Mouse (Mus musculus) brown adipose tissue, adult 24 weeks (tissue): ENCODE data around the gene Ston1. TPM values are rescaled to one million over a fixed set of nuclear protein-coding genes. Genes with fewer than 3 reads are reported as not detected.

Source experiments
- H3K27ac ChIP-seq: fragments of 200-500 bp; replicated peaks from 2 replicates; pipeline ENCODE4 v1.5.1; 2012; ENCODE audit warnings: low read depth, mild to moderate bottlenecking, low read length
- H3K4me1 ChIP-seq: fragments of 200-500 bp; 2 replicates; pipeline ENCODE4 v1.6.1; 2012; ENCODE audit warnings: low read length, mixed read lengths; ENCODE audit not compliant: control insufficient read depth, insufficient read depth, insufficient read length
- H3K4me3 ChIP-seq: fragments of 200-500 bp; 2 replicates; pipeline ENCODE4 v1.5.1; 2012; ENCODE audit warnings: low read depth, mild to moderate bottlenecking, low read length, moderate library complexity; ENCODE audit not compliant: insufficient read depth
- polyA plus RNA-seq: library from polyadenylated mRNA; stranded (reverse); fragments of >200 nt; gene quantifications from 2 replicates; pipeline ENCODE4 v1.2.4, GENCODE M21; 2012; ENCODE audit not compliant: missing spikeins, insufficient read depth, insufficient read length

Gene Ston1
- polyA plus RNA-seq, 1 experiment, result 12.5 TPM

DNA sequence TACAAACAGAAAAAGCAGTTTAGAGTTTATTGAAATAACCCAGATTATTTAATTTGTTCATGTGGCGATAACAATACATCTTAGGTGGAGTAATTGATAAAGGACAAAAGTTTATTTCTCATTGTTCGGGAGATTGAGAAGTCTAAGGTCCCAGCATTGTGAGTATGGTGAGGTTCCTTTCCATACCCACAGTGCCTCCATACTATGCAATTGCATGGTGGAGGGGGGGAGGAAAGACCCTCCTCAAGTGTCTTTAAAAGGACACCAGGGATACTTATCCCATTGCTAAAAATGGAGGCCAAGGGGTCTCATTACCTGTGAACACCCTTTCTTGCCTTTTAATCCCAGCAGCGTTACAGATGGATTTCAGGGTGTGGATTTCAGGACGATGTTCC is 55.9 kb downstream of the Ston1 start:
- Histone ChIP-seq H3K4me1 (no peaks in the 10 kb centered on the region), H3K4me3 (no peak overlapping the region), H3K27ac (no peak overlapping the region)

- Histone ChIP-seq H3K4me3 (no peak overlapping the region), H3K27ac (no peak overlapping the region)
Measured at GRCm38 (mm10) chr17:88658510-88658909, 61.0 kb downstream of the Ston1 start.

DNA sequence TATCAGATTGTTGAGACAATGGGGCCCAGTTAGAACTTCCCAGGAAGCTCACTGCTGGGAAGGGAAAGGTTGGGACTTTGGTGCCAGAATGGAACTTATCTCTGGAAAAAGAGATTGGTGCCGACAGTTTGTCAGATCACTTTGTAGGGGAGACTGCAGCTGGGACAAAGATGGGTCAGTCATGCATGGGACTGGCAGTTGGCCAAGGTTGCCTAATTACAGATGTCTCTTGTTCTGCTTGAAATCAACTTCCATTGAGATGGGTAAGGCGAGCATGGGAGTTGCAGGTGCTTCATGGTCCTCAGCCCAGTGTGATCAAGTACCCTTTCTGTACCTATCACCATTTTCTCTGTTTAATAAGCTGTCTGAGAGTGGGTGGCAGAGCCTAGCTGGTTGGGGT is 68.6 kb downstream of the Ston1 start:
- no peak overlapping the region for H3K4me3 ChIP-seq
- no peaks in the 10 kb centered on the region for H3K4me1 ChIP-seq
- H3K27ac ChIP-seq, result no peak overlapping the region

More at GRCm38 (mm10) chr17:88658510-88658909, 61.0 kb downstream of the Ston1 start:
- H3K4me1 ChIP-seq, result no peaks in the 10 kb centered on the region

DNA sequence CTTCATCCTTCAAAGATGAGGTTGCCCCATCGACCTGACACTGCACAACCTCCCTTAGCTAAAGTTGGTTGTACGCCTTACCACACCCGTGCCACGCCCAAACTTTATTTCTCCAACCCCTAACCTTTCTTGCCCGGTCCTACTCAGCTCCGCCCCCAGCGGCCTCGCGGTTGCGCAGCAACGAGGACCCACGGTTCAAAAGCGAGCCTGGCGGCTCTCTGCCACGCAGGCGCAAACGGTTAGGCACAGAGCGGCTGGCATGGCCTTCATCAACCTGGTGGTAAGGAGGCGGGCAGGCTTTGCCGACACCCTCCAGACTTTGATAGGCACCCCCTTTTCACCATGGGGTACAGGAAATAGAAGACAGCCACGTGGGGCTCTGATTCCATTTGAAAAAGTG is 71.0 kb downstream of the Ston1 start, which contains the start of gene Gtf2a1l:
Gtf2a1l (plus strand) TSS at position 209 of the 400 bp plus-strand sequence.
- H3K4me3 ChIP-seq, result no peak within 1 kb of the TSS
- no peaks in the 10 kb centered on the region for H3K4me1 ChIP-seq
- H3K27ac ChIP-seq, result no peak within 1 kb of the TSS

GRCm38 (mm10) chr17:88669921-88670320 is 72.4 kb downstream of the Ston1 start:
- Histone ChIP-seq H3K4me3 (no peak overlapping the region), H3K27ac (no peak overlapping the region), H3K4me1 (no peaks in the 10 kb centered on the region)

GRCm38 (mm10) chr17:88670800-88671199 is 73.3 kb downstream of the Ston1 start:
- Histone ChIP-seq H3K27ac (no peak overlapping the region), H3K4me3 (no peak overlapping the region), H3K4me1 (no peaks in the 10 kb centered on the region)

GRCm38 (mm10) chr17:88675310-88676309 is 78.1 kb downstream of the Ston1 start:
- Histone ChIP-seq H3K27ac (no peak overlapping the region), H3K4me3 (no peak overlapping the region), H3K4me1 (no peaks in the 10 kb centered on the region)

GRCm38 (mm10) chr17:88688226-88688625 is 90.7 kb downstream of the Ston1 start:
- H3K4me1 ChIP-seq, result no peaks in the 10 kb centered on the region
- no peak overlapping the region for H3K4me3 ChIP-seq
- no peak overlapping the region for H3K27ac ChIP-seq

DNA sequence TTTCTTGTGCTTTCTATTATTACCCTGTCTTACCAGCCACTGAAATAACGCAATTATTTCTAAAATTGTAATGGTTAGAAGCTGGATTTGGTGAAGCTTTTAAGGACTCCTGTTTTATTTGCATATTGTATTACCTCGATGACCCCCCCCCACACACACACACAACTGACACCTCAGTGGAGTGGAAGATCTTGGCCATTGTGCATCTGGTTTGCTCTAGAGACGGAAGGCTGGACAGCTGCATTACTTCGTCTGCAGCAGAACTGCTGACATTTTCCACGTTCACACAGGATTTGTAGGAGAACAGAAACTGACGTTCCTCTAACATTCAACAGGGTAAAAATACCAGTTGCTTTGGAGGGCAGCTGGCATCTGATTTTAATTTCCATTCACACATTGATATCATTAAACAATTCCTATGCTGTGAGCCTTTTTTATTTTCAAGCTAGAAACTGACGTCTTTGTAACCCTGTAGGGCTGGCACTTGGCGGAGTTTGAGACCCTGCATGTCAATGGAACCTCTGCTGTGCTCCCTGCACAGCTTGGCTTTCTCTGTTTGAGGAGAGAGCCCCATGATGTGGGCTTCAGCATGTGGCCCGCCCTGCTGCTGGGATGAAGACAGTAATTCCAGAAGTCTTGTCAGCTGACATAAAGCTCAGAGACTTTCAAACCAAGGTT is 99.3 kb downstream of the Ston1 start:
- Histone ChIP-seq H3K4me3 (no peak overlapping the region), H3K4me1 (no peaks in the 10 kb centered on the region), H3K27ac (no peak overlapping the region)

GRCm38 (mm10) chr17:88700901-88701300 is 103.4 kb downstream of the Ston1 start:
- Histone ChIP-seq H3K4me1 (no peaks in the 10 kb centered on the region), H3K27ac (no peak overlapping the region), H3K4me3 (no peak overlapping the region)

GRCm38 (mm10) chr17:88702345-88702744 is 104.9 kb downstream of the Ston1 start:
- Histone ChIP-seq H3K4me3 (no peak overlapping the region), H3K27ac (no peak overlapping the region), H3K4me1 (no peaks in the 10 kb centered on the region)

DNA sequence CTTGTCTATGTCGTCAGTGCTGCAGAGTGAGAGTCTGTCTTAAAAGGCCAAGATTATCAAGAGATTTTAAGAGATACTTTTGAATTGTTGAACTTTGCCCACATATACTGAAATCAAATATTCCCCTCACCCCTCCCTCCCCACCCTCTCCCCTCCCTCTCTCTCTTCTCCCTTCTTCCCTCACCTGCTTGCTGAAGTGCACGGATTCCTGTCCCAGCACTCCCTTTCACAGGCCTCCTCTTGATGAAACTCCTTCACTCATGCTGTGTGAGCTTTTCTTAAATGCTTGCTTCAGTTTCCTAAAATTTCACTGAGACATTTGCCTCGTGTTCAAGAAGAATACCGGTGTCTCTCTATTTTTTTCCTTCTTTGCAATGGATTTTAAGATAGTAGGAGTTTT is 105.6 kb downstream of the Ston1 start:
- Histone ChIP-seq H3K27ac (no peak overlapping the region), H3K4me3 (no peak overlapping the region), H3K4me1 (no peaks in the 10 kb centered on the region)

DNA sequence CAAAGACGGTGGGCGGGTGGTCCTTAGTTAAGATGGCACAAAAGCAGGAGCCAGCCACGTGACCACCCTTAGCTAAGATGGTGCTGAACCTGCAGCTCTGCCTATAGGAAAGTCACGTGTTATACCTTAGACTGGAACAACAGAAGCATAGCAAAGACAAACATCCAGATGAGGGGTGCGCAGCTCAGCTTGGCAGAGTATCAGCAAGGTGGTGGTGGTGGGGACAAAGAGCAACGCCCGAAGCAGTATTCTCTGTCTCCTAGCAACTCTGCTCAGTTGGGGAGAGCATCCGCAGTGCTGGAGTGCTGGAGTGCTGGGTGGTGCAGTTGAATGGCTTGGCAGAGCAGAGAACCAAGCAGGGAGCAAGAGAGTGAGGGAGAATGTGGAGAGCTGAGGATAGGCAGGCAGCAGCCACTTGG is 108.8 kb downstream of the Ston1 start:
- Histone ChIP-seq H3K4me1 (no peaks in the 10 kb centered on the region), H3K27ac (no peak overlapping the region), H3K4me3 (no peak overlapping the region)
